Mouse (Mus musculus) 416B (cell line): ENCODE measurements around the gene Prtg.

Experiments used
- DNase-seq: peaks from one replicate; pipeline ENCODE4 v3.0.0; 2011; ENCODE audit warnings: low read depth

Gene Prtg

DNA sequence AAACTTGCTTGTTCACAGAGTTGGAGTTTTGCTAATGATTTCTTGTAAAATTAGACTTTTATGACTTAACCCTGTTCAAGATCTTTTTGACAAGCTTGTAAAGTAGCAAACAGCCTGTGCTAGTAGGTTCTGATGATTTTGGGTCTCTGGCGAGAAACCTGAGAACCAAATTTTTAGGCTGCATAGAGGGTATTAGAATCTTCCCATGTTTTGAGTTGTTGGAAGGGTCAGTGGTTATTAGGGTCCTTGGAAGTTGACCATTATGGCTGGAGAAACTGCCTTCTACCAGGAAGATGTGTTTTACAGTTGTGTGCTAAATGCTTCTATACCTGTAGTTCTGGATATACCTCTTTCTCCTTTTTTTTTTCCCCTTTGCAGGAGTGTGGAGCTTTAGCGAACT, 2.4 kb downstream of the Prtg start:
- DNase-seq, result no peak

DNA sequence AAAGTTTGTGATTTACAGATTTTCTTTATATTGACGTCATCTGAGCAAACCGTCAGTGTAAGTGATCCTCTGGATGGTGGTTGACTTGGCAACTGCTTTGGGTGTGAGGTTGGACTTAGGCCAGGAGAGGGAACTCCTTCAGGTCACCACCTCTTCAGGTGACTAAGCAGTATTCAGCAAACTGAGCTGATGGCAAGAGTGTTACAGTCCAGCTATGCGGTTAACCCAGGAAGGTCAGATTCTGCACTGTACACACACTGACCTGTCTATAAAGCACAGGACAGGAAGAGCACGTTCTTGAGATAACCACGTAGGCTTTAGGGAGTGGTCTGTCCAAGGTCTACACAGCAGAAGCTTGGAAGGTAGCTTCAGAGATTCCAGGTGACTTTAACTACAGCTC, 3.9 kb downstream of the Prtg start:
- DNase-seq, result peak; percentile 97

DNA sequence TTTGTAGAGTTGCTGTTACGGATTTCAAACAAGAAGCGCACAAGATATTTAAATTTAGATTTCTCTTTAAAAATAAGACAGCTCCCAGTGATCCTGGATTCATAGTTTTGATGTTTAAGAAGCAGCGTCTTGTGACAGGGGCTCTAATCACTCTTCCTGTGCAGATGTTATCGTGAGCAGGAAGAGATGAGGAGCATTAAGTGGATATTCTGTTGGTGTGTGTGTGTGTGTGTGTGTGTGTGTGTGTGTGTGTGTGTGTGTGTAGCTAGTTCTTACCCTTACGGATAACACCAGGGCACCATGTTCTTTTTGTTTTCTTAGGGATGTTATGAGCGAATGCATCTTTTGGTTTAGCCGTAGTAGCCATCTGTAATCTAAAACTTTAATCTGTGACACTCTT, 5.4 kb downstream of the Prtg start:
- DNase-seq, result peak; percentile 71

DNA sequence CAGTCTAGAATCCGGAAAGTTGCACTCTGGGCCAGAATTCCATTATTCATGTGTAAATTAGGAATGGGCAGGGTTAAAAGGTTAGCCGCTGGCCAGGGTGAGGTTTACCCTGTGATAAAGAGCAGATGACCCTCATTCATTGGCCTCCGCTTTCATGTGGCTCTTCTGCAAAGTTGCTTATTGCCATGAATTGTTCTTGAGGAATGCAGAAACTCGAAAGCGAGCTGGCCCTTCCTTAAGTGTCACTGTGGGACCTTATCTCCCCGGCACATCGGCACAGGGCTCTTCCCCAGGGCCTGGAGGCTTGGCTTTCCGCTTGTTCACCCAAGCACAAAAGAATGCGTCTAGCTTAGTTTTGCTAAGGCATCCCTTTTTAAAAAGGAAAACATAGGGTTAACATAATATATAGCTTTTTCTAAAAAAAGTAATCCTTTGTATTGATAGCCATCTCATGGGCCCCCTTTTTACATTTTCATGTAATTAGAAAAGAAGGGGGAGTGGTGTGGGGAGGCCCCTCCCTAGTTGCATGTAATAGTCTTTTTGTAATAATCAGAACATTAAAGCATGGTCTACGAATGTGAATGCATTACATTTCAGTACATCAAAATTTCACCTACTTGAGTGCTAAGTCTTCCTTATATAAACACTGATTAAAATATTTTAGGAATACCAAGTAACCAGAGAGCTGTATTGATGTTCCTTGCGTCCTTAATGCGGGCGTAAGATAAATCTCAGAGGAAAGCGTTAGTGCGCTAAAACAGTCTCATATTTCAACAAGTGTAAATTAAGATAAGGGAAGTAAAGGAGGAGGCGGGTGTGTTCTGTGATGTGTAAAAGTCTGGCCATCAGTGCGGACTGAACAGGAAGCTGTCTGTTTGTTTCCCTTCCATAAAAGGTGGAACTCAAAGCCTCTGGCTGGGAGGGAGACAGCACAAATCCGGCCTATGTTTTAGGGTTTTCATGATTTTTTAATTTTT, 6.2 kb downstream of the Prtg start:
- DNase-seq, result peak; percentile 92

DNA sequence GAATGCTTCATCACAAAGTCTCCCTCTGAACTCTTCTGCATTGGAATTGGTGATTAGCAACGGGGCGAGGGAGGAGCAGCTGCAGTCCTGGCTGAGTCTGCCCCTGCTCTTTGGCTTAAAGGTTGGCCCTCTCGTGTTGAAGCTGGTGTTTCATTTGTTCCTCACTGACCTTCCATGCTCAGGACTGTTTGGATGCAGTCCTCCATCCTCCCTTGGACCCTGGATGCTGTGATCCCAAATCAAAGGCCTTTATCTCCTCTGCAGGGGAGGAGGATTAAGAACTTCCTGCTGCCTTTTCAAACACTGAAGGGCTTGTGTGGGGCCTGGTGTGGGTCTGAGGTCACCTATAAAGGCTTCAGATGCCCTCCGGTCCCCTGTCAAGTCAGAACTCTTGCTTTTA, 18.8 kb downstream of the Prtg start:
- DNase-seq, result no peak

DNA sequence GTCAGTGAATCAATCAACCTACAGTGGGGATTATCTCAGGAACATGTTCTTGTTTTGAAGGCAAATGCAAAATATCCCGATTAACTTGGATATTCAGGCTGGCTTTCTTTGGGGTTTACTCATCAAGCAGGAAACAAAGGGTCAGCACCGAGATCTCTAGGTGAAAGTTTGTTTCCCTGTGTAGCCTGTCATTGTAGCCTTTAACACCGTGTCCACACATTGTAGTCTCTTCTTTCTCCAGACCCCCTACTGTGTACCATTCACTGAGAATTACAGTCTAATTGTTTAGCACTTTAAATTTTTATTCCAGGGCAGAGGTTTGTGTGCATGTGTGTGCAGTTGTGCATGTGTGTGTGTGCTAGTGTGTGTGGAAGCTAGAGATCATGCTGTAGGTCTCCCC, 19.3 kb downstream of the Prtg start:
- no peak for DNase-seq

DNA sequence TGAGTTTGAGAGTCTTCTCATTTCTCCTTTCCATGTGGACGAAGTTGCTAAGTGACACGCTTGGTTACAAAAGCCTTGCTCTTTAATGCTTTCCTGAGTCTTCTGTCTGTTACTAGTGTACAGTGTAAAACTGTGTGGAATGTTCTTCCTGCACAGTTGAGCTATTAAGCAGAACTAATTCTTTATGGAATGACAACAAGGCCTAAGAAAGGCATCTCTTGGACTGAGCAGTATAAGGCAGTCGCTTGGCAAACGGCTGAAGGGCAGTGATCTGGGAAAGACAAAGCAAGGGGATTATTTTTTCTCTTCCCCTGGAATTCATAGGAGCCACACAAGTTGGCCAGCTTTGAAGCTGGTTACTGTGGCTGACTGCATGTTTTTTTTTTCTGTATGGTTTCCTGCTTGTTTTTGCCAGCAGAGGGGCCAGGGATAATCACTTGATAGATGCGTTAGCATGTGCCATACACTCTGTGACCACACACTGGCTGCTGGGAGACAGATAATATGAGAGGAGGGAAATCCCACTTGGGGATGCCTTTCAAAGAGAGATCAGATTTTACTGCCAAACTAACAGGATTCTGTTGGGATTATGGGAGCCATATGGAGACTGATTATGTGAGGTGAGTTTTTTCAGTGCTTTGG, 22.1 kb downstream of the Prtg start:
- DNase-seq, result no peak

DNA sequence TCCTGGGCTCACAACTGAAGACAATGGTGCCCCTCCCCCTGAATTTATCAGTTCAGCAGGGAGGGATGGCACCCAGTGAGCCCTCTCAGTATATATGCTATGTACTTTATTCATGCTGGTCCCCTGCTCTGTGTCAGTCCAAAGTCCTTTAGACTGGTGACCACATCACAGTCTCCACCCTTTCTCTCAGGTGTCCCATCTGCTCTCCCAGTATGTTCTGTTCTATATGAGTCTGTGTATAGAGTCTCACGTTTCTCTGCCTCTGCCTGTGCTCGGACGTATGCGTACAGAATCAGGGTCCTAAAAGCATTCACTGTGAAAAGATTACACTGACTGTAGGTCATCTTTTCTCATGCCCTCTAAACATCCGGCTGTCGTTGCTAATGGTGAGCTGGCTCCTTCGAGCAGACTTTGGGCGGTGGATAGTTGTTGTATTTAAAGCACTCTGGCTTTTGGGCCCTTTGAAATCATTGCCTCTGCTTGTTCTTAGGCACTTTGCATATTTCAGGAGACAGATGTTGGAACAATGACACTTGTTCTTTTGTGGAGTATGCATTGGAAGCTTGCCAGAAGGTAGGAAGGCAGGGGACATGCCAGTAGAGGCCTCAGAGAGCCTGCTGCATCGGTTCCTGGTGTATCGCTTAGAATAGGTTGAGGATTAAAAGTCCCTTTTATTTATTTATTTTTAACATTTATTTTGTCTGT, 27.5 kb downstream of the Prtg start:
- no peak for DNase-seq

DNA sequence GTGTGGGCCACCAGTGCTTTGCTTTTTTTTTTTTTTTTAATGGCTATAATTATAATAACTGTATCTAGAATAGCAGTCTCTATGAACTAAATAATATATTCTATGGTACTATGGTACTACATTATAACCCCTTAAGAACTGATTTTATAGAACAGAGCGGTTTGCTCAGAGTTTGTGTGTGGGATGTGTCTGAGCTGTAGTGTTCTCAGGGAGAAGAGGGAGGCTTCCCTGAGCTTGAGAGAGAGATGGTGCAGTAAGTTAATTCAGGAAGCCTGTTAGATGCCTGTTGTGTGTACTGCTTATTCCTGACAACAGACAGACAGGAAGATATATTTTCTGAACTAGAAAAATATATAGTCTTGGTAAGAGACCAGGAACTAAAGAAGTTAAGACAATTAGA, 28.3 kb downstream of the Prtg start:
- DNase-seq, result no peak

DNA sequence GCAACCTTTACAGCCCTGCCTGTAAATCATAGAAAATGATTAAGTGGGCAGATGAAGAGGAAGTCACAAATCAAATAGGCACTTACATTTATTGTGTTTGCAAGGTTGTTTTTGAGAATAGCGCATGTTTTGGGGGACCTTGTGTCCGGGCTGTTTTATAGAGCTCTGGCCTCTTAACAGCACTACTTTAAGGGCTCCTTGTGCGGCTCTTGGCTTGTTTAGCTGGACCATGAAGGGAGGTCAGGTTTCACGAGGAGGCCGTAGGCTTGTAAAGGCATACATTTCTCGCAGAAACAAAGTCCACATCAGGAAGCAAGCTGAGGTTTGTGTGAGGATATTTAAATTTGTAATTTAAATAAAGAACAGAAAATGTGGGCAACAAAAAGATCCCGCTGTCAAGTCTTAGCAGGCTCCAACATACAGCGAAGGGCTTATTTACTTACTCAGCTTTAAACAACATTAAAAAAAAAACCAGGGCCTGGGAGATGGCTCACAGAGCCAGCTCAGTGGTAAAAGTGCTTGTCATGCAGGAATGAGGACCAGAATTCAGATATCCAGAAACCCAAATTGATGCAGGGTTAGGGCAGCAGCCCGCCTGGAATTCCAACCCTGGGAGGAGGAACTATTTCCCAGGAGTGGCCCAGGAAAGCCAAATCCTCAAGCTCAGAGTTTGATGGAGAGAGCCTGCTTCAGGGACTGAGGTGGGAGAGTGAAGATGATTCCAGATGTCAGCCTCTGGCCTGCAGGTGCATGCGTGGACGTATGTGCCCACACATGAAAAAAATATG, 30.2 kb downstream of the Prtg start:
- no peak for DNase-seq

DNA sequence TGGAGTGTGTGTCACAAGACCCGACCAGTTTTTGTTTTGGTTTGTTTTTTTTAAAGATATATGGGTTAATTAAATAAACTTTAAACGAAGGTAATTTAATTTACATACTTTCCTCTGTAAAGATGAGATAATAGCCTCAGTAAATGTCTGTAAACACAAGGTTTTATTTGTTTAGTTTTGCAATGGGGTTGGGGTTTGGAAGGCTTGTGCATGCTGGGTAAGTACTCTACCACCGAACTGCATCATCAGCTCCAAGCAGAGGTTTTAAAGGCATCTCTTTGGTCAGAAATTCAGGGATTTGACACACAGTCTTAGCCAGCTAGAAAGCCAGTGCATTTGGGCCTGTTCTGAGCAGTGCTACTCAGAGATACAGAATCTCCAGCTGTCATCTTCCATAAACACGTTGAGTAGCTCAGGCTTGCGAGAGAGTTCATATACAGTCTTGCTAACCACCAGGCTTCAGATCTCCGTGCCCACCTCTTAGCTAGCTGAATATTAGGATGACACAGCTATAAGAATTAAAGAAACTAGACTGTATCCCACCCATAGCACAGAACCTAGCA, 31.0 kb downstream of the Prtg start:
- DNase-seq, result no peak

DNA sequence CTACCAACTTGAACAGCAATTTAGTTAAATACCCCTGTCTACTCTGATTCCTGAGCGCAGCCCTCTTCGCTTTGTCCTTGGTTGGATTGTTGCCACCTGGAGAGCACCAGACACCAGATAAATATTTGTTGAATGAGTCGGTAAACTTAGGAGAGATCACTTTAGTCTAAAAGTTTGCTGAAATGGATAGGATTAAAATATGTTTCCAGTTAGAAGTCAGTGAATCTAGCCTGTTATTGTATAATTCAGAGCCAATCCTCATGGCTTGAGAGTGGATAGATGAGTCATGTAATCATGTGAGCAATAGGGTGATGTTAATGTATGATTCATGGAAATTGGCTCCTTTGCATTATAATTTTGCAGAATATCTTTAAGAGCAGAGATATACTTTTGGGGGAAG, 31.6 kb downstream of the Prtg start:
- DNase-seq, result peak; percentile 17

DNA sequence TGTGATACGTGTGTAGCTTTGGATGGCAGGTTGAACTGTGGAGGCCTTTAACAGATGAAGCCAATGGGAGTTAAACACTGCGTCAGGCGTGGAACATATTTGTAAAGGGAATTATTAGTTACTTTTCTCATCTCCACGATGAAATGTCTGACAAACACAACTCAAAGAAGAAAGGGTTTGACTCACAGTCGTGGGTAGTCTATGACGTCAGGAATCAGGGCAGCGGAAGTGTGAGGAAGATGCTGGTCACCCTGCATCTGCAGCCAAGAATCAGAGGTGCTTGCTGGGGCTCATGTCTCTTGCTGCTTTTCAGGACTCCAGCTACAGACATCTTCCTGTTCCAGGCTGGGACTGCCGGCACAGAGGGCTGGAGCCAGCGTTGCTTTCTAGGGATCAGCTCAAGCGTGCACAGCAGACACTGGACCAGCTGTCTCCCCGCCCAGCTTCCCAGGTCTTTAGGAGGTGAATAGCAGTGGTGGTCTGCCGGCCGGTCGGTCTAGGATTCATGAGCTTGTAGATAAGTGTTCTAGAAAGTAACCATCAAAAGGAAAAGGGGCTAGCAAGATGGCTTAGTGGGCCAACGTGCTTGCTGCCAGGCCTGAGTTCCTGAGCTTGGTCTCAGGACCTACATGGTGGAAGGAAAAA, 32.8 kb downstream of the Prtg start:
- DNase-seq, result no peak

DNA sequence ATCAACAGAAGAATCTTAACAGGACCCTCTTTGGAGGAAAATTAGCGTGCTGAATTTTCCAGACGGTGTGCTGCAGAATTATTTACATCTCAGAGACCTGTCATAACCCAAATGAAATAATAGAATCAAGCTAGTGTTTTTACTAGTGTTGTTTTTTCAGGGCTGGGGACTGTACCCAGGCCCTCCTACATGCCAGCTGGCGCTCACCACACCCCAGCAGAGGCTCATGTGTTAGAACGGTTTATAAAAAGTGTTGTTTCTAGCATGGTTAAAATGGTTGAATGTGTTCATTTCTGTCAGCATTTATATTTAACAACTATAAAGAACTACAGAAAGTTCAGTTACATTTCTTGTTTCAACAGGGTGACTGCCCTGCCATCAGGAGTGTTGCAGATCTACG, 37.8 kb downstream of the Prtg start:
- no peak for DNase-seq

DNA sequence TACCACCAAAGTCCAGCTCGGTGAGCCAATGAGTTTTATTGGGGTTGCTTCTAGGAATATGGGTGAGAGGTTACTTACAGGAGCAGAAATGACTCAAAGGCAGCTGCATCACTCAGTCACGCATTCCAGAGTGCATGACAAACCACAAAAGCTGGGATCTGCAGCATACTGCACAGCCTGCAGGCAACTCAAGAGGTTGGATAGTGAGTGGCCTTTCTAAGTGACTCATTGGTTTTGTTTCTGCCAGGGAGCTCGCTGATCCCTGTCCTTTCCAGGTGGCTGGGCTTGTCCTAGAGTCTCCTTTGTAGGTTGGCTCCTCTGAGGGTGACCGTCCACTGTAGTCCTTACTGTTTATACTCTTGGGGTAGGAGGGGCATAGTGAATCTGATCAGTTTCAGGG, 39.5 kb downstream of the Prtg start:
- DNase-seq, result no peak

DNA sequence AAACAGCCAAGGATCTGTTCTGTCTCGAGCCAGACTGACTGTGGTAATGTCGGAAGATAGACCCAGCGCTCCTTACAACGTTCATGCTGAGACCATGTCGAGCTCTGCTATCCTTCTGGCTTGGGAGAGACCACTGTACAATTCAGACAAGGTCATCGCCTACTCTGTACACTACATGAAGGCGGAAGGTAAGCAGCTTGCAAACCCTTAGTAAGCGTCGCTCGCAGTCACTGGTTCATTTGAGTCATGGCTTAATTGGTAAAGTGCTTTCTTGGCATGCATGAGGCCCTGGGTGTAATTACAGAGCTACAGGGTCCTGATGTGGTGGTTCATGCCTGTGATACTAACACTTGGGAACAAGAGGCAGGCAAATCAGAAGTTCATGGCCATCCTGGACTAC, 44.9 kb downstream of the Prtg start:
- DNase-seq, result no peak

DNA sequence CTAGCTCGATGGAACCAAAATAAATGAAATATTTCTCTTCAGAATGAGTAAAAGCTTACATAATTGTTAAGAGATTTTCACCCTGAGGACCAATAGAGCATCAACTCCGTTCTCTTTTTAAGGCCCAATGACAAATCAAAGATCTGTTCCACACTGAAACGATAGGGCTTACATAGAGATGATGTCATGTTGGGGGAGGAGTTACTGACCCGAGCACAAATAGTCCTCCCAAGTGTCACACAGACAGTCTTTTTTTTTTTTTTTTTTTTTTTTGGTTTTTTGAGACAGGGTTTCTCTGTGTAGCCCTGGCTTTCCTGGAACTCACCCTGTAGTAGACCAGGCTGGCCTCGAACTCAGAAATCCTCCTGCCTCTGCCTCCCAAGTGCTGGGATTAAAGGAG, 45.3 kb downstream of the Prtg start:
- DNase-seq, result no peak

DNA sequence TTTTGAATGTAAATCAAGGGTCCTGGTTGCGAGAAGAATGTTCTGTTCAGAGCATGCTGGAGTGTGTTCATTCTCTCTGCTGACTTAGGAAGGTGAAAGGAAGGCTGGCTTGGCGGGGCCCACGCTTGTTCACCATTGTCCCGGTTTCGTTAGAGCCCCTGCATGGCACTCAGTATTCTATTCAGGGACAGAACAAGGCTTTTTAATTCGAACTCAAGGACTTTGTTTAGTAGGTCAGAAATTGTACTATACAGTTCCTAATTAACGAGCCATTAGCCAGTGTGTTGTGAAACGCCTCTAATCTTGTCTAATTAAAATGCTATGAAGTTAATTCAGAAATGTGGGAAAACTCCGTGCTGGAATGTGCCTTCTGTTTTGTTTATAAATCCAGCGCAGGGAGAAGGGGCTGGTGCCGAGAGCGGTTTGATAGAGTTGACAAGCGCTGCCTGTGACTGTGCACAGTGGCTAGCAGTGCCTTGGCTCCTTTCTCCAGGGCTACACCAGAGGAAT, 47.1 kb downstream of the Prtg start:
- DNase-seq, result no peak

DNA sequence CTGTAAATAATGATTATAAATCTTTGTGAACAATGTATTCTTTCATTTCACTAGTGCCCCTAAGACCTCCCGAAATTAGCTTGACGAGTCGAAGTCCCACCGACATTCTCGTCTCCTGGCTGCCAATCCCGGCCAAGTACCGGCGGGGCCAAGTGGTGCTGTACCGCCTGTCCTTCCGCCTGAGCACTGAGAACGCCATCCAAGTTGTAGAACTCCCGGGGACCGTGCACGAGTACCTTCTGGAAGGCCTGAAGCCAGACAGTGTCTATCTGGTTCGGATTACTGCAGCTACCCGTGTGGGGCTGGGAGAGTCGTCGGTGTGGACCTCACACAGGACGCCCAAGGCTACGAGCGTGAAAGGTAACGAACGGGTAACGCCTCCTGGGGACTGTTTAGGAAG, 50.0 kb downstream of the Prtg start:
- DNase-seq, result no peak

DNA sequence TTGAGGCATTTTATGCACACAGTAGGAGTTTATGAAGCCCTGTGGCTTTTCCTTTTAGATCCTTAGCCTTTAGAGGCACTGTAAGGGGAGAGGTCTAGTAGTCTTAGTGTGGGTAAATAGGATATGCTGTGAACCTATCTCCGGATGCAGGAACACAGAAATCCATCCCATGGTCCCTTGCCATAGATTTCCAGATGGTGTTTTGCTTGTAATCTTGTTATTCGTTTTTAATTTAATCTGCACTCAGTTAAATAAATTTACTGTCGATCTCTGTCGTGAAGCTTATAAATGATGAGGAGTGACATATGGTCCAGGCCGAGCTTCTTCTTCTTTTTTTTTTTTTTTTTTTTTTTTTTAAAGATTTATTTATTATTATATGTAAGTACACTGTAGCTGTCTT, 54.1 kb downstream of the Prtg start:
- DNase-seq, result no peak

DNA sequence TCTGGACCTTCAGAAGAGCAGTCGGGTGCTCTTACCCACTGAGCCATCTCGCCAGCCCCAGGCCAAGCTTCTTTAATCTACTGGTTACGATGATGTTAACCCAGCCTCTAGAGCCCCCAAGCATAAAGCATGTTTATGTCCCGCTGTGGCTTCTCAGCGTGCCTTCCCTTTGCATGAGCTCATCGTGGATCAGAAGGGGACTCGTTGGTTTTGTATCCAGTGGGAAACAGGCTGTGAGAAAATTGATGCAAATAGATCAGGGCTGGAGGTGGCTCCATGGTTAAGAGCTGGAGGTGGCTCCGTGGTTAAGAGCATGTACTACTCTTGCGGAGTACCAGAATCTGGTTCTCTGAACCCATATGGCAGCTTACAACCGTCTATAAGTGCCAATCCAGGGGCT, 54.6 kb downstream of the Prtg start:
- DNase-seq, result no peak
